Mouse (Mus musculus) 3134 (cell line): Measurements from ENCODE around the gene Rnf145.

Source experiments
- DNase-seq: peaks from one replicate; pipeline ENCODE4 v3.0.0-alpha.2; 2011; ENCODE audit warnings: low spot score; ENCODE audit not compliant: insufficient read length; ENCODE audit errors: extremely low read depth

The Rnf145 gene

DNA sequence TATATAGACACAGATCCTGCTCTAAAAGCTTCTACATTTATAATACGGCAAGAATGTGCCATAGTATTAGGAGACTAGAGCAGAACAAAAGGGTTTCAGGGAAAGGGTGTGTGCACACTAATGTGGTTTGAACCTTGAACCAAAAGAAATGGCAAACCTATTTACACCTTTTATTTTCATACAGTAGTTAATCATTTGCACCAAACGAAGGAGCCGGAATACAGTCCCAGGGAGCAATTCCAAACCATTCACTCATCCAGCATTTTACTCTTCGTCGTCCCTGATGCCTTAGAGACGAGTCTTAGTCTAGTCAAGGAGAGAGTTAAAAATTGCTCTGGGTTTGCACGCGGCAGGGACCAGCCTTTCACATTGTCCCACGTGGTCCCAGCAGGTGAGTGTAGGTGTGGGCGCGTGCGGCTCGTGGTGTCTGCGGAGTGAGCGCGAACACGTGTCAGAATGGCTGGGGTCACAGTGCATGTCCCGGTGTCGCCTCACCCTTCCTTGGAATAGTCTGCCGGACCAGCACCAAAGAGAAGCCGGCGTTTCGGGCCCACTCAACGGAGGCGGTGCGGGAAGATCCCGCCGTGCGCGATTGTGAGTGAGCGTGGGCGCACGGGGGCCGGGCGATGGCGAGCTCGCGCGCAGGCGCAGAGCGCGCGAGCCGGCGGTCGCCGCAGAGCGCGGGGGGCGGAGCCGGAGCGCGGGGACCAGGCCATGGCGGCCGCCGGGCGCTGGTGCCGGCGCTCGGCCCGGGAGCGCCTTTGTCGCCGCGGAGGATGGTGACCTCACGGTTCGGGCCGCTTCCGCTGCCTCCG is at the start of gene Rnf145:
Rnf145 (plus strand) TSS at position 684 of the 815 bp plus-strand sequence.
- DNase-seq = peak; percentile 77

DNA sequence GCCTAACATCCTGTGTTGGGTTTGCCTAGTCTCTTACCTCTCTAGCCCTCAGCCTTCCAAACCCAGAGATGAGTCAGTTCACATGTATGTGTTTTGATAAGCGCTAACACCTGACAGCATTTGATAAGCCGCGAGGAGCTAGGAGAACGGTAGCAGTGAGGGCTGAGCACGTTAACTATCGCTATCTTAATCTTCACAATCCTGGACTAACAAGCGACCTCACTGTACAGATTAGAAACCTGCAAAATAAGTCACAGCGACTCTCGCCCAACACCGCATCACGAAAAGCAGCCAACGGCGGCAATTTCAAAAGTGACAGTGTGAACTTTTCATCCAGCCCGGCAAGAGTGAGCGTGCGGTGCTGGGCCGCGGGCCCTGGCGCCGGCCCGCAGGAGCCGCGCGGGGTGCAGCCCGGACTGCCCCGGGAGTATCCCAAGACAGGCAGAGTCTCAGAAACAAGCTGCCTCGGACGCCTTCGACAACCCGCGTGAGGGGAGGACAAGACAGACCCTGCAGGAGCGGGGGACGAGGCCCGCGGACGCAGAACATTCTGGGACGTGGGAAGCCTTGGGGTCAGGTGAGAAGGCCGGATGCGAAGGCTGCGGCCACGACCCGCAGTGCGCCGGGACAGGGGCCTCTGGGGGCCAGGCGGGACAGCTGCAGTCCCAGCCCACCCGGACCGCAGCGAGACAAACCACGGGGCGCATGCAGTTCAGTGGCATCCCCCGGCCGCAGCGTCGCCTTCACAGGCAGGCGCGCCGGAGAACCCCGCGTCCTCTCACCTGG is 48.9 kb upstream of the Rnf145 start:
- DNase-seq = no peak

DNA sequence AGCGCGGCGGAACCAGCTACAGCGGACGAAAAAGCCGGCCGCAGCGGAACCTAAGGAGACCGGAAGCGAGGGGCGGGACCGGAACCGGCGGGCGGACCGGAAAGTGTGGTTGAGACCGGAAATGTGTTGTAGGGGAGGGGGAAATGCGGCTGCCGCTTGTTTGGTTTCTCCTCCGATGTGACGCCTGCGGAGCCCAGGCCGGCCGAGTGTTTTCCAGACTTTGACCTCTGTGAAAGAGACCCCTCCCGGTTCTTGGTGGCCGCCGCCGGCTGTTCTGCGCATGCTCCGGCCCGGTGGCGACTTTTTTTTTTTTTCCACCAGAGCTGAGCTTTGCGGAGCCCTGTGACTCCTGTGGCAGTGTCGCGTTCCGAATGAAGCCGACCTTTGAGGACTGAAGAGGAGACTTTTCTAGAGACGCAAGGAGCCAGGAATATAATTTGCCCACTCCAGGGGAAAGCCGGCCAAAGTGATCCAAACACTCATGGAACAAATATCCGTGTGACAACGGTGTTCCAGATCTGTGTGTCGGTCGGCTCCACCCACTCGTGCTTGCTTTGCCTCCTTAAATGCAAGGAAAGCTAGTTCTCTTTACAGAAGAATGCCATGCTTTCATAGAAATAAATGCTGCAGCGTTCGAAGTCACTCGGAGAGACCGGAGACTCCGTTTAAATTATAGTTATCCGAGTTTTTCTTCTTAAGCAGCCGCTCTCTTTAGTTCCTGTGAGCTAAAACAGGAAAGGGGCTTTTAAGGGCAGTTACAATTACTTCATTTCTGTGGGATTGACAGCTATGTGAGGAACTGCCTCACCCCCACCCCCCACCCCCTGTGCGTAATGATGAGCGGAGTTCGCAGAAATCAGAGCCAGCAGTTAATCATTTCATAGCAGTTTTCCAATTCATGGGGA is 48.1 kb upstream of the Rnf145 start, which contains the start of gene Ublcp1:
Ublcp1 (minus strand) TSS at position 67 of the 905 bp plus-strand sequence.
- peak; percentile 92 for DNase-seq

DNA sequence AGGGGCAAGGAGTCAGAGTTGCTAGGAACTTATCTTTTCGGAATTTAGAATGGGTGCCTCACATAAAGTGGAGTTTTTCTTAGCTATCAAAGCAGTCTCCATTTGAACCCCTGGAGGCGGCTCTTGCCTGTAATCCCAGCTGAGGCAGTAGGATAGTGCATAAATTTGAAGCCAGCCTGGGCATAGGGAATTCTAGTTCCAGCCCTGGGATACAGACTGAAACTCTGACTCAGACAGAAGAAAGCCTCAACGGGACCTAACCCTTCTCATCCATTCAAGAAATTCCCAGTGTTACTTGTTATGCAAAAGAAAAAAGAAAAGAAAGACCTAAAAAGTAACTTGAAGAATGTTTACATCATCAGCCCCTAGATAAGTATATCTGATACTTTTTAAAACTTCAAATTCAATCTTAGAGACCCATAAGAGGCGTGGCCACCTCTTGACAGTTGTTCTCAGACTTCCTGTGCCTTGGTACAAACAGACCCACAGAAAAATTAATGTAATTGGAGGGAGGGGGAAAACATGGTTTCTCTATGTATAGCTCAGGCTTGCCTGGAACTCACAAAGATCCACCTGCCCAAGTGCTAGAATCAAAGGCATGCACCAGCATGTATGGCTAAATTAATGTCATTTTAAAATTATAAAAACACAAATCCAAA is 47.3 kb upstream of the Rnf145 start:
- DNase-seq = no peak

DNA sequence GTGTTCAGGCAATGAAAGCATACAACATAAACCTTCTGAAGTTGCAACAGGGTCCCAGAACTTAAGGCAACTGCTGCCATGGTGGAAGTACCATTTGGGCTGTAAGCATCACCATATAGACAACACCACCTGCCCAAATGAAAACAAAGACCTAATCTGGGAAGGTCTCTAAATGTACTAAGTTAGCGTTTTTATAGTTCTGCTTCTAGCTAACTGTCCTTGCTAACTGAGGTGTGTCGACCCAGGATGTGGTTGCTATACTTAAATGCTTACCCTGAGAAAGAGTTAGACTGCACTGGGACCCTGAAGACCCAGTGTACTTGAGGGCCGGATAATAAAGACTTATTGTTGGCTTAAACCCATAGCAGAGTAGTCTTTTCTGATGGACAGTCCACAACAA is 43.3 kb upstream of the Rnf145 start:
- DNase-seq = no peak

DNA sequence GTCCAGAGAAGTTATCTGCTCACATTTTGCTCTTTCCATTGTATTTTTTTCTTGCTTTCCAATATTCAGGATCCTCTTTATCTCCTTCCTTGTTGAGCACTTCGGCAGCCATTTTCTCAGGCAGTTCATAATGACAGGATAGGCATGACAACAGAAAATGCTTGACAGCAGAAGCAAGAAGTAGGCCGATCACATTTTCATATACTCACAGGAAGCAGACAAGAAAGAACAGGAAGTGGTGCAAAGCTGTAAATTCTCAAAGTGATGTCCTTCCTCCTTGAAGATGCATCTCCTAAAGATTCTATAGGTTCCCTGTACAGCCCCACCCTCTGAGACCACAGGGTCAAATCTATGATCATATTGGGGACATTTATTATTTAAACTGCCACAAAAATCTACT is 42.3 kb upstream of the Rnf145 start:
- no peak for DNase-seq

DNA sequence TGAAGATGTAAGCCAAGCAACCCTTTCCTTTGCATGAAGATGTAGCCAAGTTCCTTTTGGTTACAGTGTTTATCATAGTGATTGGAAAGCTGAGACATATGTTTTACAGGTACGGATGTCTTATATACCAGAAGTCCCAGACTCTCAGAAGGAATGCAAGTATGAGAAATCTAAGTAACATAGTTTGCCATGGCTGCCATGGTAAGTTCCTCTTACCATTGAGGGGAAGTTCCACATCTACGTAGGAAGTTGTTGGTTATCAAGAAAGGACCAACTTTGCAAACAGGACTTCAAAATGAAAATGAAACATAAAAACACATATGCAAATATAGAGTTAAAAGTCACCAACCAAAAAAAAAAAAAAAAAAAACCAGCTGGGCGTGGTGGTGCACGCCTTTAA is 40.4 kb upstream of the Rnf145 start:
- DNase-seq = no peak

DNA sequence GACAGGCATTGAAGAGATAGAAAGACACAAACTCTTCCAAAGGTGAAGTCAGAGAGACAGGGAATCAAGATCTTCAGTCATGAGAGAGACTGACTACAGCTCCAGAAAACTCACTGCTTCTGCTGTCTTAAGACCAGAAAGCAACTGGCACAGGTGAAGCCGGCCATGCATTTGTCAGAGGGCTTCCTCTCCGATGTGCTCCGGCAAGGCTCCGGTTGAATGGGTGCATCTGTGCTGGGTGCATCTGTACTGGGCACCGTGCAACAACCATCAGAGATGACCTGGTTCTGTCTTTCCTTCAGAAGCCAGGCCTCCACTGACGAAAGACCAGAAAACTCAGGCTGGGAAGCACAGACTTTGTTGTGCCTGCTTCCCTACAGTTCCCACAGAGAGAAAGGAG is 38.5 kb upstream of the Rnf145 start:
- no peak for DNase-seq

DNA sequence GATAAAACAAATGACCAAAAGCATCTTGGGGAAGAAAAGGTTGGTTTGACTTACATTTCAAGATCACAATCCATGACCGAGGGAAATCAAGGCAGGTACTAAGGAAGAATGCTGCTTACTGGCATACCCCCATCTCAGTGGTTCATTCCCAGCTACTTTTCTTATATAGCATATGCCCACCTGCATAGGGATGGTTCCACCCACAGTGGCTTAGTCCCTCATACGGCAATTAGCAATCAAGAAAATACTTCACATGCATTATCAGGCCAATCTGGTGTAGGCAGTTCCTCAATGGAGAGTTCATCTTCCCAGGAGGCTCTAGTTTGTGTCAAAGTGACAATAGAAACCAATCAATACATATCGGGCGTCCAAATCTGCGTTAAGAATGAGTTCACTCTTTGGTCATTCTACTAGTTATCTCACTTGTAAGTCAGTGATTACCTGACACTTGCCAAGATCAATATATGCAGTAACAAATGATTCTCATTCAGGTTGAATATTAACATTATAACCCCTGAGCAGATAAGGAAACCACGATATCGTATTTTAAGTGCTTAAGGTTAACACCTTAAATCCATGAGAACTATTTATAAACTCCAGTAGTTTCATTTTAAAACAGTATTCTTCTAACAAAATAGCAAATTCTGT is 33.6 kb upstream of the Rnf145 start:
- DNase-seq = no peak

DNA sequence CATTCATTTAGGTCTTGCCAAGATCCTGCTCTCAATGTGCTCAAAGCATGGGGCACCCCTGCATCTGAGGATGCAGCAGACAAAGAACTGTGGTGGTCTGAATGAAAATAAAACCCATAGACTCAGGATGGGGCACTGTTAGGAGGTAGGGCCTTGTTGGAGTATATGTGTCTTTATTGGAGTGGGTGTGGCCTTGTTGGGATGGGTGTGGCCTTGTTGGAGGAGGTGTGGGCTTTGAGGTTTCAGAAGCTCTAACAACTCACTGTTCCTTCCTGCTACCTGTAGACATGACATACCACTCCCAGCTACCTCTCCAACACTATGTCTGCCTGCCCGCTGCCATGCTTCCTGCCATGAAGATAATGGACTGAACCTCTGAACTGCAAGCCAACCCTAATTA is 29.6 kb upstream of the Rnf145 start:
- DNase-seq = no peak

DNA sequence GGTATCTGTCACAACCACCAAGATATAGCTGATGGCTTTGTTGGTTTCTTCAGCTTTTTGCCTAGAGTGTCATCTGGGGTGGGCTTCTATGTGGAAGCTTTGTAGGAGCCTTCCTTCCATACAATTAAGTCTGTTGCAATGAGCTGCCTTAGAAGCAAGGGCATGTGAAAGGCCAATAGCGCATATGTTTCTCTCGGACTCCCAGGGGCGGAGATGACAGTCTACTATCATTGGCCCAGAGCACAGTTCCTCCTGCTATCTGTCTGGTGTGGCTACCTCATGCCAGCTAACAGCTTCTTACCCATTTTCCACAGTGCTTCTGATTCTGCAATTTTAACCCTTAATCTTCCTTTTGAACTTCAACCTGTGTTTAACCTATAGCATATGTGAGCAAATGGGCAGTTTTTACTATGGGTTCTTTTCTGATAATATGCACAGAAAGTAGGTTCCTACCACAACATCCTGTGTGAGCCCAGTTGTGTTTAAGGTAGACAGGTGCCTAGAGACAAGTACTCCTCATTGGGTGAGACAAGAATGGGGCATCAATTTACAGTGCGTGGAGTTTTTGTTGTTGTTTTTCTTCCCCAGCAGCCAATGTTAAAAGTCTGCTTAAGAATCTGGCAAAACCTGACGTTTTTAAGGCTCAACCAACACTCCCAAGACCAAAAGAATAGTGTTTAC is 24.0 kb upstream of the Rnf145 start:
- DNase-seq = no peak

DNA sequence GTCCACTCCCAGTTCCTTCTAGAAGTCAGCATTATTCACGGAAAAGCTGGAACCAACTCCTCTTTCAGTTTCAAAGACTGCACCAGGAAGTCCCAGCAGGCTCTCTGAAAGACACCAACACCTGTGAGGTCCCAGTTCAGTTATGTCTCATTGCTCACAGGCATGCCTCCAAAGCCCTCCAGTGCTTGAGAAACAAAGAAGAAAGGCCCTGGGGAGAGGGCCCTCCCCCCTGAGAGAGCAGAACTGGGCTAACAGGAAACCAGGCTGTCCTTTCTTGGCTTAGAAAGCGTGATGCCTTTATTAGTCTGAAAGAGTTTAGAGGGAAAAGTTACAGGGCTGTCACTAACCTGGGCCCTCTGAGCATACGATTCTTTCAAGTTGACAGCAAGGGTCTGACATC is 22.5 kb upstream of the Rnf145 start:
- no peak for DNase-seq

DNA sequence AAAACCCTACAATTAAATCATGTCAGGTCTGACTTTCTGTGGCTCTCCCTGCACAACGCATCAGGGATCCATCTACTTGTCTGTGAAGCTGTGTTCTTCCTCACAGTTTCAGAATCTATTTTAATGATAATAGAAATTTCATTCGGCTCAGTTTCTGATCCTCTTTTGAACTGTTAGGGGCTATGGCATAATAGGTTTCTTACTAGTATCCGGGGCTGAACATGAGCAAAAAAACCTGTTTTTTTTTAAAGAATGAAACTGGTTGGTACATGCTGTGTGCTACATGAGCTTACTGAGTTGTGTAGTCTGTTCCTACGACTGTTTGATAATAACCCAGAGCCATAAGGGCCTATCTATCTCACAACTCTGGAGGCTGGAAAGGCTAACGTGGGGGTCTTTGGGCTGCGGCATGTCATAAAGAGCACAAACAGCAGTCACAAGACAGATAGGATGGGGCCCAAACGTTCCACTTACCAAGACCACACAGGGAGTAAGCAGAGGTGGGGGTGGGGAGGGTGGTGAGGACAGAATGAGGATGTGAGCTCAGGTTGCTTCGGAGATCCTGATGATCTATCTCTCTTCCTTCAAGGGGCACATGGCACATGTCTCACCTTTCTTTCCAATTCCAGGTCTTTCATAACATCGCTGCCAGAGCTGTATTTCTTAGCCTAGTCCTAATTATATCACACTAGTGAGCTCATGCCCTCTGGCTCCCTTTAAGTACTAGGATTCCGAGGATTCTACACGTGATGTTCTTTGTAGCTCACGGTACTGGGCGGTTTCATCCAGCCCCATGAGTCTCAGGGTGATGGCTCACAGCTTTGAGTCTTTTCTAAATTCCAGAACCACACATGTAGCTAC is 20.1 kb upstream of the Rnf145 start:
- DNase-seq = no peak

DNA sequence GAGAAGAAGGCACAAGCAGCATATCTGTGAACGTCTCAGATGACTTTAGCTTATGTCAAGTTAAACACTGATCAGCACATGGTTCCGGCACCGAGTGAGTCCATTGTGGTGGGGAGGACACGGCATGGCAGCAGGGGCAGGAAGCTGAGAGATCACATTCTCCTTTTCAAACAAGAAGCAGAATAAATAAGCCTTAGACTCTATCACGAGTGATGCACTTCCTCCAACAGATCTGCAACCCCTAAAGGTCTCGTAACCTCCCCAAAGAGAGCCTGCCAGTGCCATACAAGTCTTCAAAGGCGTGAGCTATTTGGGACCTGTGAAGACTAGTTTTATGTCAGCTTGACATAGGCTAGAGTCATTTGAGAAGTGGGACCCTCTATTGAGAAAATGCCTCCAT is 17.8 kb upstream of the Rnf145 start:
- no peak for DNase-seq

DNA sequence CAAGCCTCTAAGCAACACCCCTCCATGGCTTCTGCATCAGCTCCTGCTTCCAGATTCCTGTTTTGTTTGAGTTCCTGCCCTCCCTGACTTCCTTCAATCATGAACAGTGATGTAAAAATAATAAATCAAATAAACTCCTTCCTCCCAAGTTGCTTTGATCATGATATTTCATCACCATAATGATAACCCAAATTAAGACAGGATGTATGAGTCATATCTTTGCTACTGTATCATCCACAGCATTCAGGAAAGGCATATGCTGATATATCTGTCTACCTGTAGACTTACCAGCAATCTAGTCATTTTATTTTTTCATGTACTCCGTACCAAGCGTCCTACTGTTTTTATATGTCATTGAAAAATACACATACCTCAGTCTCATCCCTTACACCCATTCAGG is 17.3 kb upstream of the Rnf145 start:
- DNase-seq = no peak

DNA sequence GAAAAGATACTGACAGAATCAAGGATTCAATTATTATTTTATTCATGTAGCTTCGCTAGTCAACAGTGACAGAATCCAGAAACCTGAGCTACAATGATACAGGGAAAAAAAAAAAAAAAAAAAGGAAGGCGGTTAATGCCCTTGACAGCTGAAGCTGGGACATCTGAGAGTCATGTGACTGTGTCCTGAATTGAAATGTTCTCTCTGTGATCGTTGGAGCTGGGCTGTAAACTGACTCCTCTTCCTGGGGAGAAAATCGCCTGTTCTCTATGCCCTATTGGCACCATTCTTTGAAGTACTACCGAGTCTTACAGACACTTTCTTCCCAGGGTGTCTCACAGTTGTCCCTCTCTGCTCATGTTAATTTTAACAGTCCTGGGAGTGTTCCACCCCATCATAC is 15.8 kb upstream of the Rnf145 start:
- DNase-seq = no peak

DNA sequence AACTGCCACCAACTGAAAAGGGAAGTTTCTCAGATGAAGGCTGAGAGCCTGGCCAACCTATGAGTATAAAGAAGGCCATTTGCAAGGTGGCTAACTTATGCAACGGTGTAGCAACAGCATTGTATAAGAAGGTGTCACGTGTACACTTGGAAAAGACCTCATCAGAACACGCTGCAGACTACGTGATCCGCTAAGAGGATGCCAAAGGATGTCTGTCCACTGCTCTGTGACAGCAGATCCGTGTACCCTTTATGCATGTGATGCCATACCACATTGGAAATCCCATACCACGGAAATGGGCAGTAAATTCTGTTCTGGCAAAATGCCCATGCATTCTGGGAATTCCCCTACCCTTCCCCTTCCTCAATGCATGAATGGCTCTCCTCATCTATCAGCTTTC is 14.6 kb upstream of the Rnf145 start:
- DNase-seq = no peak

DNA sequence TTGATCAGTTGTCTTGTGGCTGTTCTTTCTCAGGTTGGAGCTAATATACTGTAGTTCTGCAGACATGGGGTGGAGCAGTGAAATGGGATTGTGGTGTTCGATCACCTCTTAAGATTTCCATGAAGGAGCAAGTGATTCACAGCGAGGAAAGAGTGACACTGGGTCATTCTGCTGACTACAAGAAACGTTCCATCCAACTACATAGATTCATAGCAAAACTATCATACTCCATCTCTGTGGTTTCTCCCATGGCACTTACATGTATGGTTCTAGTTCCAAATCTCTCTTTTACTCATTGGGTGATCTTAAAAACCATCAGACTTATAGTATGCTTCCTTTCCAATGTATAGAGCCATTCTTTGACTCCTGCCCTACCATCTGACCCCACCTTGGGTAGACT is 14.0 kb upstream of the Rnf145 start:
- no peak for DNase-seq

DNA sequence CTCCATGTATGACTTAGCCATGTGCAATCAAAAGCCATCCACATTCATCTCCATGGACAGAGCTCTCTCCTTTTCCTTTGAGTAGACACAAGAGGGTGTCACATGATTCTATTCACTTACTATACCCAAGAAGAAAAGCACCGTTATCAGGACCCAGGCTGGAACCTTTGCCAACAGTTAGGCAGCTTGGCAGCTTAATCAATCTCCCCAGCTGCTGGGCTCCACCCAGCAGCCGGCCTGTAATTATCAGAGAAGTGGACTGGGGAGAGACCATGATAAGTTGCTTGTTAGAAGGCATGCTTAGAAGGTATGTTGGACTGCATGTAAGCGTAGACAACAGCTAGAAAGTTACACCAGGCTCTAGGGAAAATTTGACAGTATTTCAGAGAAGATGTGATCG is 9.9 kb upstream of the Rnf145 start:
- no peak for DNase-seq
